Mouse (Mus musculus): Measurements from ENCODE around the gene Naa40.
A peak's percentile ranks its signal among the peaks of the same experiment; 100 is the strongest.

DNA sequence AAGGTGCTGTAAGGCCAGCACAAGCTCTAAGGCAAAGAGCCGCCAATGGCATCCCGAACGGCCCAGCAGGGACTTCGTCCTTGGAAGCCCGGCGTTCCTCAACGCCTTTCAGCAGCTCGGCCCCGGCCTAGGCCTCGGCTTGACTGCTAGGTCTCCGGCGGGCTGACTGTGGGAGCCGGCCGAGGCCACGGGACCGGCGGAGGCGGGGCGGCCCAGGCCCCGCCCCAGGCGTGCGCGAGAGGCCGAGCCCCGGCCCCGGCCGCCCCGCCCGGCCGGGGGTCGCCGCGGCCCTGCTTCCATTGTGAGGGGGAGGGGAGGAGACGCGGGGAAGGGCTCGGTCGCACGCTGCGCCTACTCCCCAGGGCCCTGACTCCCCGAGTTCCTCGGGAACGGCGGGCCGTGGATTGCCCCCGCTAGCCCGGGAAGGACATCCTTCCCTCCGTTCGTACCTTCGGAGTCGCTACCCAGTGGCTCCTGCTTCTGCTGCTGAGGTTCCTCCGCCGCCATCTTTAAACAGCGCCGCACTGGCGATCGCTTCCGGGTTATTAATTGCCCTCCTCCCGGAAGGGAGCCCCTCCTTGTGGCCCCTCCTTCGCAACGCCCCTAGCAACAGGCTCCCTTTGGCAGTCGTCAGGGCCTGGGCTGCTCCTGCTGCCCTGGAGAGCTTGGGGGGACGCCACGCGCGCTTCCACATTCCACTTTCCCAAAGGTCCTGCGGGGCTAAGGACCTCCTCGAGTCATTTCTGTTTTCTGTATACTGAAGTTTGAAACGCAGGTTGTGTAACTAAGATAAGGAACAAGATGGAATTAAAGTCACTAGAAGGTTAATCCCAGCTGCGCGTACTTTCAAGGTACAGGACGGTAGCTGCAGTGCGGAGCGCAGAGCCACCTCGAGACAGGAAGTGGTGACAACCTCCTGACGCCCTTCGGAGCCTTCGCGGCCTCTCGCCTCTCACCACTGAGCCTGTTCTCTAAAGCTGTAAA, 34.9 kb downstream of the Naa40 start, which contains the start of gene Otub1:
- no peak for TF ChIP-seq CTCF (IDR thresholded peaks at IDR 0.05; ENCODE audit: low read depth)
- peak; percentile 70; the same call in 1 of the 2 replicates for TF ChIP-seq EP300 (IDR thresholded peaks at IDR 0.05; ENCODE audit: low read depth)
